In genomic region chr1:148808707-148809106, GRCm38 (mm10) we compare ENCODE assay signal across 19 mouse cellular contexts.
"Had no signal": no experiment of that assay in that cellular context is flagged by ENCODE, and none has a peak within 500 bp of the region (broad histone marks: within the 10 kb centered on the region; RNA-seq: fewer than 3 reads in every experiment).

No protein-coding gene starts in this region.

- H3K9me3 ChIP-seq: kidney, embryonic 15.5 days; limb, embryonic 13.5 days; liver, embryonic 13.5 days; megakaryocyte, embryonic 14.5 days; midbrain, embryonic 12.5 days; neural tube, embryonic 13.5 days had no signal

- H3K36me3 ChIP-seq: kidney, embryonic 15.5 days; limb, embryonic 13.5 days; liver, embryonic 13.5 days; midbrain, embryonic 12.5 days; neural tube, embryonic 13.5 days had no signal

- H3K9ac ChIP-seq: kidney, embryonic 15.5 days; limb, embryonic 13.5 days; liver, embryonic 13.5 days; midbrain, embryonic 12.5 days; neural tube, embryonic 13.5 days had no signal

- H3K4me2 ChIP-seq: kidney, embryonic 15.5 days; limb, embryonic 13.5 days; liver, embryonic 13.5 days; midbrain, embryonic 12.5 days; neural tube, embryonic 13.5 days had no signal

- H3K27me3 ChIP-seq: kidney, embryonic 15.5 days; limb, embryonic 13.5 days; liver, embryonic 13.5 days; megakaryocyte, embryonic 14.5 days; midbrain, embryonic 12.5 days; neural tube, embryonic 13.5 days had no signal

- DNase-seq: kidney, adult 2 months; kidney, postnatal 14 days; layer of hippocampus, postnatal 36 days; left cerebral cortex, postnatal 4 days; liver, embryonic 13.5 days; lung, adult 2 months; lung, postnatal 36 days; retina, postnatal 1 day; right cerebral cortex, postnatal 4 days; spleen, adult 18-20 months; thymus, postnatal 36 days had no signal

- ATAC-seq: intestine, embryonic 16.5 days; lung, postnatal 0 days; midbrain, embryonic 16.5 days had no signal

- H3K4me3 ChIP-seq: kidney, embryonic 15.5 days; limb, embryonic 13.5 days; liver, embryonic 13.5 days; megakaryocyte, embryonic 14.5 days; midbrain, embryonic 12.5 days; neural tube, embryonic 13.5 days had no signal

- H3K4me1 ChIP-seq: kidney, embryonic 15.5 days; limb, embryonic 13.5 days; liver, embryonic 13.5 days; megakaryocyte, embryonic 14.5 days; midbrain, embryonic 12.5 days; neural tube, embryonic 13.5 days had no signal

- H3K27ac ChIP-seq: kidney, embryonic 15.5 days; limb, embryonic 13.5 days; liver, embryonic 13.5 days; midbrain, embryonic 12.5 days; neural tube, embryonic 13.5 days had no signal
